Mouse (Mus musculus) heart, embryonic 16.5 days (tissue): ENCODE results near the gene Zfp872. TPM values are rescaled to one million over a fixed set of nuclear protein-coding genes. Genes with fewer than 3 reads are reported as not detected.

Experiments
- ATAC-seq: fragments of 200-750 bp; cut with Nextera tagmentation; replicated peaks from 2 replicates; pipeline ENCODE4 v1.8.0; 2017; ENCODE audit warnings: moderate number of reproducible peaks; ENCODE audit not compliant: insufficient read depth, low FRiP score; ENCODE audit errors: extremely low read depth
- H3K27ac ChIP-seq: fragments of 300-500 bp; sonication (generic); 2 replicates; pipeline ENCODE4 v1.5.1; 2014; ENCODE audit warnings: mild to moderate bottlenecking, low read length, control low read depth, moderate library complexity
- H3K27me3 ChIP-seq: fragments of 300-500 bp; sonication (generic); 2 replicates; pipeline ENCODE4 v1.6.1; 2014; ENCODE audit warnings: low read length, mixed read lengths; ENCODE audit not compliant: control insufficient read depth, insufficient read depth
- H3K36me3 ChIP-seq: fragments of 300-500 bp; sonication (generic); 2 replicates; pipeline ENCODE4 v1.6.1; 2014; ENCODE audit not compliant: control insufficient read depth, insufficient read depth
- H3K4me1 ChIP-seq: fragments of 300-500 bp; sonication (generic); 2 replicates; pipeline ENCODE4 v1.6.1; 2014; ENCODE audit warnings: low read length, mixed read lengths; ENCODE audit not compliant: control insufficient read depth, insufficient read depth
- H3K4me2 ChIP-seq: fragments of 300-500 bp; sonication (generic); 2 replicates; pipeline ENCODE4 v1.6.1; 2014; ENCODE audit warnings: low read depth, mild to moderate bottlenecking, control low read depth, low read length
- H3K4me3 ChIP-seq: fragments of 300-500 bp; sonication (generic); 2 replicates; pipeline ENCODE4 v1.5.1; 2014; ENCODE audit warnings: mild to moderate bottlenecking, control low read depth, low read length
- H3K9ac ChIP-seq: fragments of 300-500 bp; sonication (generic); 2 replicates; pipeline ENCODE4 v1.6.1; 2014; ENCODE audit warnings: low read length, control low read depth
- H3K9me3 ChIP-seq: fragments of 300-500 bp; sonication (generic); replicated peaks from 2 replicates; pipeline ENCODE4 v1.6.1; 2016; ENCODE audit warnings: low read length; ENCODE audit not compliant: control insufficient read depth
- WGBS: fragments of 180-500 bp; shearing (Covaris S2); extraction: QIAGEN DNeasy Blood & Tissue Kit; methylation state at CpG from one replicate; pipeline ENCODE4 v1.1.7; 2014; 5-methylcytosine and 5-hydroxymethylcytosine counted together
- polyA plus RNA-seq: library from polyadenylated mRNA; unstranded; fragments of >200 nt; fragmentation: Nextera tagmentation; extraction: Ambion mirVana; gene quantifications from 2 replicates; pipeline ENCODE4 v1.2.1, GENCODE M21; 2015

Zfp872 gene
- polyA plus RNA-seq, 1 experiment from 2014 or later = 0.26 TPM

- H3K9me3 ChIP-seq = no peaks in the 10 kb centered on the region; the same call in 1 of the 2 replicates
- no peak for ATAC-seq
- WGBS = 57% methylated on average over 6 of the region's 6 CpGs
Observed at GRCm38 (mm10) chr9:22165964-22166363, 21.9 kb upstream of the Zfp872 start.

DNA sequence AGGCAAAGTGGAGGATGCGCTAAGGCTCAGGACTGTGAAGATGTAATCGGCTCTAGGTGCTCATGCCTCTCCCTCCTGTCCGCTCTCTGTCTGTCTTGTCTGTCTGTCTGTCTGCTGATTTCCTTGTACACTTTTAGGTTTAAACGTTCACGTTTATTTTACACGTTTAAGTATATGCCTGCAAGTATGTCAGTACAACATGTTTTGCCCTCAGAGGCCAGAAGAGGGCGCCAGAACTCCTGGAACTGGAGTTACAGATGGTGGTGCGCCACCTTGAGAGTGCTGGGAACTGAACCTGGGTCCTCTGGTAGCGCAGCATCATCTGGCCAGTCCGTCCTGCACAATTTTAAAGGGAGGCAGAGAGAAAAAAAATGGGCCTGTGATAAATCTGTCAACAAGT lies 21.2 kb upstream of the Zfp872 start:
- no peaks in the 10 kb centered on the region for H3K27me3 ChIP-seq
- 0 out of 2 replicates have a peak, but pooled peaks cover 2% of the 10 kb centered on the region for H3K4me1 ChIP-seq

More at GRCm38 (mm10) chr9:22165964-22166363, 21.9 kb upstream of the Zfp872 start:
- no peaks in the 10 kb centered on the region for H3K27me3 ChIP-seq
- H3K27ac ChIP-seq = no peak overlapping the region
- H3K4me1 ChIP-seq = 0 out of 2 replicates have a peak, but pooled peaks cover 2% of the 10 kb centered on the region
- no peak overlapping the region for H3K4me3 ChIP-seq
- no peak overlapping the region for H3K4me2 ChIP-seq
- no peak overlapping the region for H3K9ac ChIP-seq
- H3K36me3 ChIP-seq = no peaks in the 10 kb centered on the region

GRCm38 (mm10) chr9:22167751-22168150 lies 20.1 kb upstream of the Zfp872 start:
- Histone ChIP-seq H3K27ac (no peak overlapping the region), H3K27me3 (no peaks in the 10 kb centered on the region), H3K4me1 (0 out of 2 replicates have a peak, but pooled peaks cover 2% of the 10 kb centered on the region), H3K36me3 (no peaks in the 10 kb centered on the region), H3K9ac (no peak overlapping the region), H3K9me3 (no peaks in the 10 kb centered on the region; the same call in 1 of the 2 replicates), H3K4me3 (no peak overlapping the region), H3K4me2 (no peak overlapping the region)
- ATAC-seq = no peak
- 95% methylated on average over 4 of the region's 4 CpGs for WGBS

More for the DNA sequence above, 21.2 kb upstream of the Zfp872 start:
- Histone ChIP-seq H3K9ac (no peak overlapping the region), H3K9me3 (no peaks in the 10 kb centered on the region; the same call in 1 of the 2 replicates), H3K4me3 (no peak overlapping the region), H3K27ac (no peak overlapping the region), H3K36me3 (no peaks in the 10 kb centered on the region), H3K4me2 (no peak overlapping the region)
- 85% methylated on average over 10 of the region's 10 CpGs for WGBS
- ATAC-seq = no peak

DNA sequence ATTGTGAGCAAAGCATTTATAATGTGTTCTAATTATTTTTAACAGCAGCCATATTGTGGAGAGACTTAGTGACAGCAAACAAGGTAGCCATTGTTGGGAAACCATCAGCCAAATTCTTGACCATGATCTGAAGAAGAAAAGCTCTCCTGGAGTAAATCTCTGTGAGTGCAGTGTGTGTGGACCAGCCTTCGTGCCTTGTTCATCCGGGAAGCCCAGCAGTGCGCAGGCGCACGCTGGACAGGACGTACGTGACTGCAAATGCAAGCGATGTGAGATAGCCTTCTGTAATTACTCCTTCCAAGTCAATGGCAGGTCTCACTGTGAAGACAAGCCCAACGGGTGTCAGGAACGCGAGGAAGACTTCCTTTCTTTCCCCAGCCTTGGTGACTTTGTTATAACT lies 18.6 kb upstream of the Zfp872 start:
- Histone ChIP-seq H3K9me3 (no peaks in the 10 kb centered on the region; the same call in 1 of the 2 replicates), H3K27ac (no peak overlapping the region), H3K9ac (no peak overlapping the region), H3K36me3 (no peaks in the 10 kb centered on the region), H3K4me3 (no peak overlapping the region), H3K27me3 (no peaks in the 10 kb centered on the region), H3K4me2 (no peak overlapping the region), H3K4me1 (0 out of 2 replicates have a peak, but pooled peaks cover 2% of the 10 kb centered on the region)
- 89% methylated on average over 11 of the region's 11 CpGs for WGBS
- ATAC-seq = no peak

- Histone ChIP-seq H3K9ac (no peak overlapping the region), H3K4me2 (no peak overlapping the region), H3K4me1 (no peaks in the 10 kb centered on the region), H3K36me3 (no peaks in the 10 kb centered on the region), H3K4me3 (no peak overlapping the region), H3K9me3 (peaks cover 6% of the 10 kb centered on the region), H3K27me3 (no peaks in the 10 kb centered on the region), H3K27ac (no peak overlapping the region)
- no peak for ATAC-seq
- WGBS = 73% methylated on average over 4 of the region's 4 CpGs
Observed at GRCm38 (mm10) chr9:22172318-22172717, 15.6 kb upstream of the Zfp872 start.

- peaks cover 28% of the 10 kb centered on the region for H3K9me3 ChIP-seq
- no peaks in the 10 kb centered on the region for H3K27me3 ChIP-seq
- H3K27ac ChIP-seq = no peak overlapping the region
- no peaks in the 10 kb centered on the region for H3K4me1 ChIP-seq
- no peak overlapping the region for H3K9ac ChIP-seq
- H3K36me3 ChIP-seq = no peaks in the 10 kb centered on the region
- no peak overlapping the region for H3K4me2 ChIP-seq
- H3K4me3 ChIP-seq = no peak overlapping the region
- no peak for ATAC-seq
- WGBS = 25% methylated on average over 5 of the region's 5 CpGs
Observed at GRCm38 (mm10) chr9:22196412-22196811, 8.5 kb downstream of the Zfp872 start.

GRCm38 (mm10) chr9:22213785-22214194 lies 25.9 kb downstream of the Zfp872 start:
- no peak for ATAC-seq
- H3K4me1 ChIP-seq = no peaks in the 10 kb centered on the region
- H3K36me3 ChIP-seq = no peaks in the 10 kb centered on the region
- no peak overlapping the region for H3K4me3 ChIP-seq
- H3K4me2 ChIP-seq = no peak overlapping the region
- 45% methylated on average over 2 of the region's 2 CpGs for WGBS
- H3K9me3 ChIP-seq = no peaks in the 10 kb centered on the region
- no peaks in the 10 kb centered on the region for H3K27me3 ChIP-seq
- no peak overlapping the region for H3K9ac ChIP-seq
- H3K27ac ChIP-seq = no peak overlapping the region

DNA sequence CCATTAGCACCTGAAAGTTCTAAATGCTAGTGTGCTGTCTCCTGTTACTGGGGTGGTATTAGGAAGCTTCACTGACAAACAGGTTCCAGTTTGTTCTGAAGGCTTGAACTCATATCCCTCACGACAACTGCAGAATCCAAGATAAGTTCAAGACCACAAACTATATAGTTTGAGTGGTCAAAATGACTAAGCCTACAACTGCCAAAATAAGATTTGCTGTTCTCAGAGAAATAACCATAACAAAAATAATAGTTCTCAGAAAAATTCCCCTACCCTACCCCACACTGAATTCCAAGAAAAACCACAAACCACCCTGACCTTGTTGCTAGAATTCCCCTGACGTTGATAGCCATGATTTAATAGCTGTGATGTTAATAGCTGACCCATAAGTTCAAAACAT lies 26.7 kb downstream of the Zfp872 start:
- Histone ChIP-seq H3K9me3 (no peaks in the 10 kb centered on the region), H3K4me3 (no peak overlapping the region), H3K4me1 (no peaks in the 10 kb centered on the region), H3K9ac (no peak overlapping the region), H3K27ac (no peak overlapping the region), H3K27me3 (no peaks in the 10 kb centered on the region), H3K4me2 (no peak overlapping the region), H3K36me3 (no peaks in the 10 kb centered on the region)
- ATAC-seq = no peak
- WGBS = 68% methylated on average over 2 of the region's 2 CpGs

- Histone ChIP-seq H3K4me1 (no peaks in the 10 kb centered on the region), H3K4me2 (no peak overlapping the region), H3K36me3 (no peaks in the 10 kb centered on the region), H3K9me3 (no peaks in the 10 kb centered on the region), H3K4me3 (no peak overlapping the region), H3K27ac (no peak overlapping the region), H3K9ac (no peak overlapping the region), H3K27me3 (no peaks in the 10 kb centered on the region)
- ATAC-seq = no peak
- 52% methylated on average over 3 of the region's 3 CpGs for whole genome bisulfite sequencing
Observed at GRCm38 (mm10) chr9:22216705-22217104, 28.8 kb downstream of the Zfp872 start.
